Mouse (Mus musculus) cerebellum, adult 11 months (tissue): ENCODE measurements at regions not wholly inside any gene's neighbourhood (a gene's known extent, or its start where the extent isn't known, plus 50 kb on each side); places are given as distances from the start of the nearest gene placed in this dataset.
A peak's percentile ranks its signal among the peaks of the same experiment; 100 is the strongest.

Source experiments
- DNase-seq: peaks from one replicate; pipeline ENCODE4 v3.0.0; 2022

- DNase-seq = no peak
These were observed 68.8 kb downstream of the Cxcl12 start for GRCm38 (mm10) chr6:117237096-117237495.

GRCm38 (mm10) chr6:117241206-117241605 is 72.9 kb downstream of the Cxcl12 start:
- no peak for DNase-seq

- DNase-seq = no peak
These were observed 77.1 kb downstream of the Cxcl12 start for GRCm38 (mm10) chr6:117245398-117245797.

- DNase-seq = no peak
These were observed 77.5 kb downstream of the Cxcl12 start for GRCm38 (mm10) chr6:117245849-117246248.

GRCm38 (mm10) chr6:117249230-117249921 is 81.0 kb downstream of the Cxcl12 start:
- DNase-seq = no peak

- DNase-seq = no peak
These were observed 81.7 kb downstream of the Cxcl12 start for GRCm38 (mm10) chr6:117250051-117250450.

GRCm38 (mm10) chr6:117251383-117251925 is 83.1 kb downstream of the Cxcl12 start:
- DNase-seq = no peak

- no peak for DNase-seq
These were observed 84.0 kb downstream of the Cxcl12 start for GRCm38 (mm10) chr6:117252361-117252760.

- DNase-seq = no peak
These were observed 84.7 kb downstream of the Cxcl12 start for GRCm38 (mm10) chr6:117253036-117253435.

GRCm38 (mm10) chr6:117253586-117254330 is 85.4 kb downstream of the Cxcl12 start:
- DNase-seq = no peak

- DNase-seq = peak; percentile 22
These were observed 86.4 kb downstream of the Cxcl12 start for GRCm38 (mm10) chr6:117254620-117255228.

GRCm38 (mm10) chr6:117255399-117256098 is 87.2 kb downstream of the Cxcl12 start:
- DNase-seq = no peak

- DNase-seq = no peak
These were observed 87.8 kb downstream of the Cxcl12 start for GRCm38 (mm10) chr6:117256099-117256471.

GRCm38 (mm10) chr6:117257591-117257990 is 89.3 kb downstream of the Cxcl12 start:
- DNase-seq = no peak

GRCm38 (mm10) chr6:117267906-117268305 is 99.6 kb downstream of the Cxcl12 start:
- no peak for DNase-seq

GRCm38 (mm10) chr6:117268376-117268775 is 100.0 kb downstream of the Cxcl12 start:
- DNase-seq = no peak

GRCm38 (mm10) chr6:117270261-117270660 is 101.9 kb downstream of the Cxcl12 start:
- DNase-seq = no peak

- DNase-seq = no peak
These were observed 103.4 kb downstream of the Cxcl12 start for GRCm38 (mm10) chr6:117271562-117272226.

- no peak for DNase-seq
These were observed 104.1 kb downstream of the Cxcl12 start for GRCm38 (mm10) chr6:117272227-117272955.

- DNase-seq = no peak
These were observed 107.6 kb downstream of the Cxcl12 start for GRCm38 (mm10) chr6:117275915-117276314.

GRCm38 (mm10) chr6:117276850-117277249 is 108.5 kb downstream of the Cxcl12 start:
- no peak for DNase-seq

- DNase-seq = peak; percentile 12
These were observed 111.0 kb downstream of the Cxcl12 start for GRCm38 (mm10) chr6:117279297-117279696.
